Mouse (Mus musculus) forebrain, embryonic 12.5 days (tissue): Measurements from ENCODE around the gene Fxr1. TPM values are rescaled to one million over a fixed set of nuclear protein-coding genes. Genes with fewer than 3 reads are reported as not detected.
A peak's percentile ranks its signal among the peaks of the same experiment; 100 is the strongest.

Experiments
- ATAC-seq: fragments of 200-750 bp; cut with Nextera tagmentation; 2 replicates; pipeline ENCODE4 v1.8.0; 2017; ENCODE audit warnings: moderate TSS enrichment; ENCODE audit not compliant: low FRiP score
- H3K27ac ChIP-seq: fragments of 300-500 bp; sonication (generic); 2 replicates; pipeline ENCODE4 v1.5.1; 2016; ENCODE audit warnings: mild to moderate bottlenecking
- H3K27me3 ChIP-seq: fragments of 300-500 bp; sonication (generic); 2 replicates; pipeline ENCODE4 v1.6.1; 2016; ENCODE audit warnings: mild to moderate bottlenecking
- H3K36me3 ChIP-seq: fragments of 300-500 bp; sonication (generic); replicated peaks from 2 replicates; pipeline ENCODE4 v1.6.1; 2016; ENCODE audit warnings: mild to moderate bottlenecking
- H3K4me1 ChIP-seq: fragments of 300-500 bp; sonication (generic); 2 replicates; pipeline ENCODE4 v1.6.1; 2016
- H3K4me2 ChIP-seq: fragments of 300-500 bp; sonication (generic); 2 replicates; pipeline ENCODE4 v1.6.1; 2016; ENCODE audit warnings: mild to moderate bottlenecking, moderate library complexity
- H3K4me3 ChIP-seq: fragments of 300-500 bp; sonication (generic); replicated peaks from 2 replicates; pipeline ENCODE4 v1.5.1; 2016; ENCODE audit warnings: mild to moderate bottlenecking
- H3K9ac ChIP-seq: fragments of 300-500 bp; sonication (generic); 2 replicates; pipeline ENCODE4 v1.6.1; 2016; ENCODE audit warnings: mild to moderate bottlenecking
- H3K9me3 ChIP-seq: fragments of 300-500 bp; sonication (generic); 2 replicates; pipeline ENCODE4 v1.6.1; 2016
- WGBS: fragments of 180-500 bp; shearing (Covaris S2); methylation state at CpG from one replicate; pipeline ENCODE4 v1.1.7; 2016; 5-methylcytosine and 5-hydroxymethylcytosine counted together
- polyA plus RNA-seq: library from polyadenylated mRNA; unstranded; fragments of >200 nt; fragmentation: Nextera tagmentation; extraction: Ambion mirVana; gene quantifications from 2 replicates; pipeline ENCODE4 v1.2.1, GENCODE M21; 2016

The Fxr1 gene
- polyA plus RNA-seq, 1 experiment from 2014 or later, result 60.3 TPM

DNA sequence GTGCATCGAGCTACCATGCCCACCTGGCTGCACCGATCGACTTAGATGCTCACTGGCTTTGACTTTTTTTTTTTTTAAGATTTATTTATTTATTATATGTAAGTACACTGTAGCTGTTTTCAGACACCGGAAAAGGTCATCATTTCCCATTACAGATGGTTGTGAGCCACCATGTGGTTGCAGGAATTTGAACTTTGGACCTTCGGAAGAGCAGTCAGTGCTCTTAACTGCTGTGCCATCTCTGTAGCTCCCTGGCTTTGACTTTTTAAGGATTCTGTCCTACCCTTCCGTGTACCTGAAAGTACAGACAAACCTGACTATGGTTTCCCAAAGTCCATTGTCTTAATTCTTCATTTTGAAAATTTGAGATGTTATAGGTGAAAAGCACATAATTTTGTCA, 53.0 kb downstream of the Fxr1 start:
- H3K27ac ChIP-seq, result no peak overlapping the region
- H3K36me3 ChIP-seq, result peaks cover 44% of the 10 kb centered on the region
- ATAC-seq, result no peak

DNA sequence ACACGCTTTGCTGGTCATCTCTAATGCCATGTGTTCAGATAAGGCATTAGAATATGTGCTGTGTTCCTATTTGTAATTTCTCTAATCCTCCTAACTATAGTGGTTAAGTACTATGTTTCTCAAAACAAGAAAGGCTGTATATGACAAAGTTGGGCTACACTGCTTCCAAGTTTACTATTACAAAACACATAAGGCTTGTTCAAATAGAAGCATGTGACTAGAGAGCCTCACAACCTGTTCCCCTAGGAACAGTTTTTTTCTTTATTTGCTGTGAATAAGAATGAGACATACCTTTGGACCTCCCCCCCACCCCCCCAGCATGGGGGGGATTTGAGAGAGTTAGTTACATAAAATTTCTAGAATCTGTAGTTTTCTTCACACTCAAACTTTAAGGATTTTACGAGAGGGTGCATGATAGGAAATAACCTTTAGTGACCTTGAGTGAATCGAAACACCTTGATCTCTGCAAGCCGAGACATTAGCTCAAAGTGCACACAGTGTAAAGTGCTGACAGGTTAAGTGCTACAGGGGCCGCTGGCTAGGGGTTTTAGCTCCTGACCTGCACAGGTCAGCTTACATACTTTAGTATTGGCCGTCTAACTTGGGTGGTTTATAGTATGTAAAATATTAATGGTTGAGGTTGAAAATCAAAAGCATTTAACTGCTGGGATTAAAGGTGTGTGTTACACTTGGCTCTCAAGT, 56.5 kb downstream of the Fxr1 start:
- peaks cover 11% of the 10 kb centered on the region for H3K4me1 ChIP-seq
- H3K9ac ChIP-seq, result no peak overlapping the region
- no peaks in the 10 kb centered on the region for H3K27me3 ChIP-seq
- H3K9me3 ChIP-seq, result no peaks in the 10 kb centered on the region
- WGBS, result 87% methylated on average over 6 of the region's 6 CpGs
- no peak overlapping the region for H3K4me3 ChIP-seq
- H3K27ac ChIP-seq, result no peak overlapping the region
- H3K36me3 ChIP-seq, result peaks cover 44% of the 10 kb centered on the region
- H3K4me2 ChIP-seq, result no peak overlapping the region
- ATAC-seq, result no peak

More for the DNA sequence above, 53.0 kb downstream of the Fxr1 start:
- H3K4me1 ChIP-seq, result no peaks in the 10 kb centered on the region
- H3K9ac ChIP-seq, result no peak overlapping the region
- H3K4me2 ChIP-seq, result no peak overlapping the region
- WGBS, result 96% methylated on average over 6 of the region's 6 CpGs
- H3K27me3 ChIP-seq, result no peaks in the 10 kb centered on the region
- no peaks in the 10 kb centered on the region for H3K9me3 ChIP-seq
- no peak overlapping the region for H3K4me3 ChIP-seq

DNA sequence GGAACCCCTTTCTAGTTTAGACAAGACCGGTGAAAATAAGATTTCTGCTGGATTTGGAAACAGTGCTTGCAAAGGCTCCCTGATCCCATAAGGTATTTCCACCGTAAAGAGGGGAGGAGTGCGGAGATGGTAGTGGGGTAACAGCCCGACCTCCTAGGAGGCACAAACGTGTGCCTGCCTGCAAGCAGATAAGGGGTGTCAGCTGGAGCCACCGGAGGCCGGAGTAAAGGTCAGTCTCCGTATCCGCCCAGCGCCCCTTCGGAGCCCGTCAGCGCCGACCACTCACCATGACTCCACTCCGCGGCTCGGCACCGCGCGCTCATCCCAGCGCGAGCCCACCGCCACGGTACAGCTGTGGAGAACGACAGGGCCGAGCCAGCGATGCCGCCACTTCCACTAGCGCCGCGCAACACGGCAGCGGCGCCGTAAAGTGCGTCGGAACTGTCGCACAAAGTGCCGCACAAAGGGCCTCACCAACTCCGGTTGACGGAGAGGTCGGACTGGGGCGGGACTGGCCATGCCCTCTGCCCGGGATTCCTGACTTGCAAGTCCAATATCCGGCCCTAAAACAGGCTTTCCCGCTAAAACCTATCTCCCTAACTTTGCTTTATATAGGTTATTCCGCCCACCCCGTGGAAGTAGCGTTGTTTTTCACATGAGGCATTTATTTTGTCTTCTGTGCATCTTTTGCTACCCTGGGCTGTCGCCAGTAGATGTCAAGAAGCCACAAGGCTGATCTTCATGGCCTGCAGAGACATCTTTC, 61.3 kb downstream of the Fxr1 start, which contains the start of gene Dnajc19:
Gene Dnajc19, minus strand, starts transcription at position 422 of the 763 bp plus-strand sequence.
- Histone ChIP-seq H3K27me3 (no peaks in the 10 kb centered on the region), H3K4me1 (peaks cover 20% of the 10 kb centered on the region), H3K36me3 (peaks cover 11% of the 10 kb centered on the region), H3K27ac (peak within 1 kb of the TSS; percentile 68), H3K9ac (peak within 1 kb of the TSS; percentile 85), H3K9me3 (no peaks in the 10 kb centered on the region), H3K4me2 (peak within 1 kb of the TSS; percentile 59), H3K4me3 (peak within 1 kb of the TSS; percentile 84)
- under 1% methylated on average over 50 of the region's 50 CpGs for WGBS
- peak; percentile 94 for ATAC-seq

DNA sequence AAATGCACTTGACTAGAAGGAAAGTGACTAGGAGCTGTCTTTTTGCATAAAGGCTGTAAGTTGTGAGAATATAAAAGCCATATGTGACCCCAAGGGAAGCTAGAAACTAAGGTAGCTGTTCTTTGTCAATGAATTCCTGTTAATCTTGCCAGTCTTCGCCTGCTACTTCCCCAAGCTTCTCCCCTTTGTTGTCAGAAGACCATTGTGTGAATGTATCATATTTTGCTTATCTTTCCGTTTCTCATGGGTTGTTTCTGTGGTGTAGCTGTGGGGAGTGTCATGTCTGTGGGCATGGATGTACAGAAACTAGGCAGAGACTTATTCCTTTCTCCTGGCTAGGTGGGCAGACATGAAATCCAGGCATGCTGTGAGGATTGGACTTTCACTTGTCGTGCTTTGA, 62.2 kb downstream of the Fxr1 start:
- H3K36me3 ChIP-seq, result peaks cover 10% of the 10 kb centered on the region
- H3K9ac ChIP-seq, result no peak overlapping the region
- no peaks in the 10 kb centered on the region for H3K9me3 ChIP-seq
- no peak for ATAC-seq
- H3K4me2 ChIP-seq, result peak overlapping the region; percentile 59
- H3K27me3 ChIP-seq, result no peaks in the 10 kb centered on the region
- WGBS, result 84% methylated on average over 3 of the region's 3 CpGs
- no peak overlapping the region for H3K27ac ChIP-seq
- H3K4me3 ChIP-seq, result peak overlapping the region; percentile 84; the same call in 1 of the 2 replicates
- H3K4me1 ChIP-seq, result peaks cover 20% of the 10 kb centered on the region

DNA sequence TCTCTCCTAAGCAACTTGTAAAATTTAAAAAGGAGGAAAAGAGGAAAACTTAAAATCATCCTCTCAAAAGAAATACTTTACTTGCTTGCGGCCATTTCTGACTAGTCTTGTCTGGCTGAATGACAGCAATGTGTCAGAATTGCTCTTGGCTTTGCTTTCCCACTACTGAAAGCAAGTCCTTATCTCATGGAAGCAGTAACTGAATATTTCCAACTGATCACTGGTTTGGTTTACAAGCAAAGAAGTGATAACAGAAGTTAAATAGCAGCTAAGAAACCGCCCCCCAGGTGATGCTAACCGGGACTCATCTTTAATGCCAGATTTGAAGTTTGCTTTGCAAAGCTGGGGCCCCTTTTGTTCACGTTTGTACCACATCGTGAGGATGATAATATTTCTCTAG, 63.9 kb downstream of the Fxr1 start:
- no peaks in the 10 kb centered on the region for H3K27me3 ChIP-seq

DNA sequence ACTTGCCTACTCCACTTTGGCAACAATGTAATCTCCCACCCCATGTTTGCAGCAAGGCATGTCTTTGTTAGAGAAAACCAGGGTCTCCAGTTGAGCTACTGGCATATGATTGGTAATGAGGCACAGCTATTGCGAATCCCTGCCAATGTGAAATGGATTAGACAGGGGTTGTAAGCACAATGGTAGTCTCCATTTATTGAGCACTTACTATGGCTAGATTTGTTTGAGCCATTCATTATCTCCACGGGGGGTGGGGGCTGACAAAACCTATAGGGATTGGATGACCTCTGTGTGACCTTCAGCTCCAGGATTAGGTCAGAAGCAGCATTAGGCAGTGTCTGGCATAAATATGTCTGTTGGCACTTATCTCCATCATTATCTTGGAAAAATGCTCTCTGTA, 83.1 kb downstream of the Fxr1 start:
- whole genome bisulfite sequencing, result 31% methylated on average over 2 of the region's 2 CpGs
- Histone ChIP-seq H3K27ac (peak overlapping the region; percentile 37; the same call in 1 of the 2 replicates), H3K27me3 (peaks cover 3% of the 10 kb centered on the region; the same call in 1 of the 2 replicates), H3K9ac (no peak overlapping the region), H3K36me3 (no peaks in the 10 kb centered on the region), H3K4me1 (peaks cover 24% of the 10 kb centered on the region), H3K4me3 (no peak overlapping the region), H3K9me3 (no peaks in the 10 kb centered on the region), H3K4me2 (no peak overlapping the region)
- ATAC-seq, result peak; percentile 45; the same call in 1 of the 2 replicates

More for the DNA sequence above, 63.9 kb downstream of the Fxr1 start:
- Histone ChIP-seq H3K27ac (no peak overlapping the region), H3K9ac (no peak overlapping the region), H3K4me2 (no peak overlapping the region), H3K9me3 (no peaks in the 10 kb centered on the region), H3K4me3 (no peak overlapping the region), H3K4me1 (peaks cover 20% of the 10 kb centered on the region), H3K36me3 (0 out of 2 replicates have a peak, but pooled peaks cover under 1% of the 10 kb centered on the region)
- ATAC-seq, result no peak
- WGBS, result 86% methylated on average over 5 of the region's 5 CpGs

DNA sequence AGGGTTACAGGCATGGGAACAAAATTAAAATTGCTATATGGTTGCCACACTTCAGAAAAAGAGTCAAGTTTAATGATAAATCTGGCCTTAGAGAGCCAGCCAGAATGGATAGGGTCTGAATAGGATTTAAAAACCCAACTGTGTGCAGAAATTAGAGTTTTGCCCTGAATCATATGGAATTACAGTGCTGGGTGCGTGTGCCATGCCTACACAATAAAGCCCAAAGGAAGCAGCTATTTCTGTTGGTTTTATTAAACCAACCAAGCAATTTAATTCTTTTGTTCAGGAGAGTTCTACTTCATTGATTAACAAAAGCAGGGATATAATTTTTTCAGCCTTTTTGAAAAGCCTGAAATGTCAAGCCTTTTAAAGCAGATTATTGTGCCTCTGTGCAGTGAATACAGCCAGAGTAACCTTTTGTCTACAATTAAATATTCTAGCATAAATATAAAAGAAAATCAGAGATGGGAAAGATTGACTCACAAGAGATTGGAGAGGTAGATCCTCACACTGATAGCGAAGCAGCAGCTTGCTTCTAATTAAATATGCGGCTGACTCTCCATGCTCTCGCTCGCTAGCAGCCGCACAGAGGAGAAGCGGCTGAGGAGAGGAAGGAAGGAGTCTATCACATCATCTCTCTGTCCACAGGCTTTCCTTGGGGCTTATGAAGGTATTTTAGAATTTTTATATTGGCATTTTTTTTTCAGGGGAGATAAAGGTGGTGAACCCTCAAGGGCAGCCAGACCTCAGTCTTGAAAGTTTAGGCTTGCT, 84.3 kb downstream of the Fxr1 start:
- no peak overlapping the region for H3K9ac ChIP-seq
- H3K36me3 ChIP-seq, result no peaks in the 10 kb centered on the region
- H3K4me1 ChIP-seq, result peaks cover 24% of the 10 kb centered on the region
- H3K27ac ChIP-seq, result peak overlapping the region; percentile 36; the same call in 1 of the 2 replicates
- peak; percentile 84 for ATAC-seq
- peak overlapping the region; percentile 21 for H3K4me3 ChIP-seq
- no peaks in the 10 kb centered on the region for H3K9me3 ChIP-seq
- 8% methylated on average over 7 of the region's 7 CpGs for WGBS
- peaks cover 3% of the 10 kb centered on the region; the same call in 1 of the 2 replicates for H3K27me3 ChIP-seq
- peak overlapping the region; percentile 36 for H3K4me2 ChIP-seq

DNA sequence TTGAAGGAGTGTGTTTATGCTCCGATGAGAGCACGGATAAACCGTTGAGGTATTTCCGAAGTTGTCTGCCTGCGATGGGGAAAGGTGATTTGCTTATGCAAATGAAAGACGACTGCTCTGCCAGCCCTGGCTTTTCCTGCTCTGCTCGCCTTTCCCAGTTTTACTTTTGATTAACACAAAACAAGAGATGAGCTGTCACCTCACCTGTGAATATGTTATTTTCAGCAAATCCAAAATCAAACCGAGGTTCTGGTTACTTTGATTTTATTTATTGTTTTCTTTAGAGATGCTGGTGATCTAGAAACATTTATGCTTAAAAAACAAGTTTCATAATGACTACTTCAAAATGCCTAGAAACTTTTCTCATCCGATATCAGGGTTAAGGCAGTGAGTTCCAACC, 86.7 kb downstream of the Fxr1 start:
- 28% methylated on average over 9 of the region's 9 CpGs for WGBS
- Histone ChIP-seq H3K27ac (no peak overlapping the region), H3K27me3 (no peaks in the 10 kb centered on the region; the same call in 1 of the 2 replicates), H3K4me1 (peaks cover 24% of the 10 kb centered on the region), H3K36me3 (no peaks in the 10 kb centered on the region), H3K9ac (no peak overlapping the region), H3K9me3 (no peaks in the 10 kb centered on the region), H3K4me3 (0 out of 2 replicates have a peak overlapping the region, but pooled peaks have one; percentile 15), H3K4me2 (no peak overlapping the region; the same call in 1 of the 2 replicates)
- ATAC-seq, result no peak

DNA sequence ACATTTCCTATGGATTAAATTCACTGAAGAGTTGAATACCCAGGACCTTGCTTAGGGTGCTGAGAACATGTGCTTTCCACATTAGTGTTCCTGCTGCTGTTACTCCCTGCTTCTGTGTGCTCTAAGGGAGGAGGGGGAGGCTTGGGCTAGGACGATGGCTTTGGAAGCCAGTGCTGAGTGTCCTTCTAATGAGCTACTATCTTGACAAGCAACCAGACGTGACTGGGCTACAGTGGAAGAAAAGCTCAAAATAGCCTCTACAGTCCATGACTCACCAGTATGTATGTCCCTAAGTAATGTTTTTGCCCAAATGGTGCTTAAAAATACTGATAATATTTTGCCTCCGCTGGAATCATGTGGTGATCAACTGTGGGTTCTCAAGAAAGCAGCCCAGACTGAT, 87.9 kb downstream of the Fxr1 start:
- ATAC-seq, result no peak
- peaks cover 24% of the 10 kb centered on the region for H3K4me1 ChIP-seq
- 72% methylated on average over 3 of the region's 3 CpGs for WGBS

DNA sequence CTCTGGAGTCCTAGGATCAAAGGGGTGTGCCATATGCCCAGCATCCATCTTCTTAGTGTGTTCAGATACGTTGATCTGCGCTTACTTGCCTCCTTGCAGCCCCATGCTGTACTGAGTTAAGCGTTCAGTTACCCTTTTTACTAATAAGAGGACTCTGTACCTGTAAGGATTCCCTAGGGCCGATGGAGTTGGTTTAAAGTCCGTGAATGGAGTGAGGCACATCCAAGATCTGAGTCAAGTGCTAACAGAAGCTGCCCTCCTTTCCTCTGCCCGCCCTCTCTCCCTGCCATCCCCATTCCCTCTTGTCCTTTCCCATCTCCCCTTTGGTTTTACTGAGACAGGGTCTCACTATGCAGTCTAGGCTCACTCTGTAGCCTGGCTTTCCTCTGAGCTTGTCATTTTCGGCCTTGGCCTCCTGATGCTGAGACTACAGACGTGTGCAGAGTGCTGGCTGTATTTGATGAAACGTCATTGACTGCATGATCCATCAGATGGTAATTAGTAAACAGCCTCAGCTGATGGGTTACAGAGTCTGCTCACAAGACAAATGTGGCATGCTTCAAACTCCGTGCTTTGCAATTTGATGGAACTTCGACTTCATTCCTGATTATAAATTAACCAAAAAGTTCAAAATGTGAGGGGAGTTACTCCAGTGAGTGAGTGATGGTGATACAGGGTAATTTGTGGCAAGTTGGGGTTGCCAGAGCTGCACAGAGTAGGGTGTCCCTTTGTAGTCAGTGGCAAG, 92.4 kb downstream of the Fxr1 start:
- no peaks in the 10 kb centered on the region for H3K27me3 ChIP-seq
- no peak for ATAC-seq
- H3K9me3 ChIP-seq, result no peaks in the 10 kb centered on the region
- H3K4me2 ChIP-seq, result no peak overlapping the region
- H3K9ac ChIP-seq, result no peak overlapping the region
- no peak overlapping the region for H3K27ac ChIP-seq
- H3K4me1 ChIP-seq, result 0 out of 2 replicates have a peak, but pooled peaks cover 2% of the 10 kb centered on the region
- no peaks in the 10 kb centered on the region for H3K36me3 ChIP-seq
- WGBS, result 82% methylated on average over 11 of the region's 11 CpGs
- no peak overlapping the region for H3K4me3 ChIP-seq

More for the DNA sequence above, 87.9 kb downstream of the Fxr1 start:
- no peak overlapping the region for H3K4me3 ChIP-seq
- no peaks in the 10 kb centered on the region for H3K36me3 ChIP-seq
- H3K27ac ChIP-seq, result no peak overlapping the region
- H3K9ac ChIP-seq, result no peak overlapping the region
- no peaks in the 10 kb centered on the region for H3K9me3 ChIP-seq
- H3K4me2 ChIP-seq, result no peak overlapping the region
- H3K27me3 ChIP-seq, result no peaks in the 10 kb centered on the region

DNA sequence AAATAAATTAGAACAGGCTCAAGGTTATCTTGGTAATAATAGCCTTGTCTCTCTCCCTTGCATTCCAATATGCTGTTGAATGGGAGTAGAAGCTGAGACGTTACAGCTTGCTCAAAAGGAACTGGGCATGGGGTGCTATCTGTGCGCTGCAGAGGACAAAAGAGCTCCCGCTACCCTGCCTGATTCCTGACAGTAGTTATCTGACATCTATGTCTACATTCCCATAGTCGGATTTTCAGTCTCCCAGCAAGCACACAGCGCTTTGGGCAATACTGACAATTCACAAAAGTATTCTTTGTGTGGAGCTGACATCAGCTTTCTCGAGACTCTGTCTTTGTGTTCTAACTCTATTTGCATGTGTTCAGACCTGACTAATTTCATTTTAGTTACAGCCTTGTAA, 96.1 kb downstream of the Fxr1 start:
- 19% methylated on average over 6 of the region's 6 CpGs for WGBS
- Histone ChIP-seq H3K9ac (no peak overlapping the region), H3K27ac (no peak overlapping the region), H3K36me3 (no peaks in the 10 kb centered on the region), H3K27me3 (no peaks in the 10 kb centered on the region), H3K9me3 (no peaks in the 10 kb centered on the region), H3K4me1 (0 out of 2 replicates have a peak, but pooled peaks cover 2% of the 10 kb centered on the region), H3K4me2 (no peak overlapping the region), H3K4me3 (no peak overlapping the region)
- no peak for ATAC-seq
